Mouse (Mus musculus) heart, postnatal 0 days (tissue): Measurements from ENCODE around the gene Vars2.

Experiments used
- CTCF ChIP-seq: IDR thresholded peaks from 2 replicates; pipeline ENCODE4 v1.5.1; 2016; ENCODE audit warnings: antibody characterized with exemption, control low read depth, low read depth
- EP300 ChIP-seq: IDR thresholded peaks from 2 replicates; pipeline ENCODE4 v1.6.1; 2016; ENCODE audit warnings: antibody characterized with exemption, low read depth

DNA sequence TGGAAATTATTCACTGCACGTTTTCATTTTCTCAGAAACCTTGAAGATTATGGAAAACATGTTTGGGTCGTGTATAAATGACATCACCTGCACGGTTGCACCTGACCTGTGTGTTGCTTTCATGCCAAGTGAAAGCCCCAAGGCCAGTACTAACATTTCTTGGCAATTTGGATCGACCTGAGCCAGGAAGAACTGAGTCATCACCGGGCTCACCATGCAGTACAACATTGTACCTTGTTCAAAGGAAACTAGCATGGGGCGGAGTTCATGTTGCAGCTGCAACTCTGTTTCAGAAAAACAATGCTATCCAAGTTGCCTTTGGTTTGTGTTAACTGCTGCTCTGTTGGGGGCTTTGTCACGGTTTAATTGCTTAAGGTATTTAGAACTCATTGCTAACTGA, 40.5 kb upstream of the Vars2 start:
- TF ChIP-seq CTCF (no peak), EP300 (no peak)
